Mouse (Mus musculus): ENCODE results near the gene Ntrk2. TPM values are rescaled to one million over a fixed set of nuclear protein-coding genes. Genes with fewer than 3 reads are reported as not detected.

The Ntrk2 gene
- total RNA-seq, 4 experiments from 2014 or later = 11.9 to 31.5 (median 21.0) TPM

DNA sequence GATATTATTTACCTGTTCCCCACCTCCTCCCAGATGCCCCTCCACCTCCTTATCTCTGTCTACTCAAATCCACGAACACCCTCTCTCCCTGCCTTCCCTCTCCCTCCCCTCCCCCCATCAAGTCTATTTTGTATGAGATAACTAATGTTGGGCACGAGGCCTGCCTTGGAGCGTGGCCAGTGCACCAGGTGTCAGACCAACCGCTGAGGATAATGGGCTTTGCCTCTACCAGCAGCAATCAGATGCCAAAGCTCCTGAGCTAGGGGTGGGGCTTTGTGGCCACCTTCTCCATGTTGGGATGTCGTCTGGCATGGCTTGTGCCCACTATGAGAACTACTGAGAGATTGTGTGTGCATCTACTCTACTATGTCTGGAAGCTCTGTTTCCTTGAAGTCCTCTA, 161.8 kb downstream of the Ntrk2 start:
- no peak for DNase-seq

DNA sequence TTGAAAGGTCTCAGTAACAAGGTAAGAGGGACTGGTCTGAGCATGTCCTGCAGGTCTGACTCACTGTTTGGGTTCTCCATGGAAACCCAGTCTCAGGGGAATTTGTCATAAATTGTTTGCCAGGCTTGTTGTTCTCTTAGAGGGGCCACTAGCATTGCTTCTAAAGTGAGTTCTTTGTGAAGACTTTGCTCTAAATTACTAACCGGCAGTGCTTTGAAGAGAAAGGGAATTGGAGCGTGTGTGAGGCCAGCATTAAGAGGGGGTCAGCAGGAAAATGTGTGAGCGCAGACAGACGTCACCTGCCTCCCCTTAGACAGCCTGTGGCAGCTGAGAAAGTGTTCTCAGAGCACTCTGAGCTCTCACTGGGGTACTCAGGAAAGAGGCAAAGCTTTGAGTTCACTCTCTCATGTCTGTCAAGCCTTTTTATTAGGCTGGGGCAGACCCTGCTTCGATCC, 165.1 kb downstream of the Ntrk2 start:
- no peak for DNase-seq

DNA sequence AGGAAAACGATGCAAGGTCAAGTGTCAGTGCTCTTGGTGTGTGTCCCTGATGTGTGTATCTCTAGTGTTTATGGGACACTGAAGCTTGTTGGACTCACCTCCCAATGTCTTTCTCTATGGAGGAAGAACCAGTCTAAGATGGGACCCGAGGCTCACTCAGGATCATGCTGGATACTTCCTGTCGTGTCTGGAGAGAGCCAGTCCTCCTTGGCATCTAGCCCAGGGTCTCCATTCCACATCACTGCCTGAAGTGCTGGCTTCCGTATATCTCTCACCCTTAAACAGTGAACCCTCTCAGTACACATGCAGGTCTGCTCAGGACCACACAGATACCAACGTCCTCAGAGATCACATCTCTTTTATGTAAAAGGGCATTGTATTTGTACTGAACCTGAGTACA, 166.1 kb downstream of the Ntrk2 start:
- no peak for DNase-seq

DNA sequence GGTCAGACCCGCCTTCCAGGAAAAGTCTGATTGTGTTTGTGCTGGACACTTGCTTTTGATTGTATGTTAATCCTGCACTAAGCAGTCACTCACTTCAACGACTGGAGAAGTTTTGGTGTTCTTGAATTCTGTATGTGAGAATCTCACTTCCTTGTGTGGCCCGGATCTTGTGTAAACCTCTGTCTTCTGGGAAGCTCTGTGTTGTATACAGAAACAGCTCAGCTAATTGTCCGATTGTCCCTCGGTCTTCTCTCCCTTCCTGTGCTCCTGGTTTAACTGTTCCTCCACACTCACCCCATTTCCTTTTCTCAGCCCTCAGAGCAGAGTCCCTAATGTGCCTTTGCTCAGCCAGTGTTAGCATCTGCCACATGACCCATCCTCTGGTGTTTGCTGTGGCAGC, 190.1 kb downstream of the Ntrk2 start:
- no peak for DNase-seq

DNA sequence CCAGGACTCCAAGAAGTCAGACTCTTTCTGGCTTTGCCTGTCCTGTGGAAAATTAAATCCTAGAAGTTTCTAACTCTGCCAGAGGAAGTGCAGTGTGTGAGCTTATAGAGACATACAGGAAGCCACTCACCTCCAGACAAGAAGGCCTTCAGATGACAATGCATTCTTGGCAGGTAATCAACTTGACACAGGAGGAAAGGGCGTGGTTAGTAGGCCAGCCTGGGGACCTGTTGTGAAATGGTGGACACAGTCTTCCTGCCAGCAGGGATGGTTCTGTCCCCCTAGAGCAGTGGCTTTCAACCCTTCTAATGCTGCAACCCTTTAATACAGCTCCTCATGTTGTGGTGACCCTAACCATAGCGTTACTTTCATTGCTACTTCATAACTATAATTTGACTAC, 191.4 kb downstream of the Ntrk2 start:
- DNase-seq = no peak

DNA sequence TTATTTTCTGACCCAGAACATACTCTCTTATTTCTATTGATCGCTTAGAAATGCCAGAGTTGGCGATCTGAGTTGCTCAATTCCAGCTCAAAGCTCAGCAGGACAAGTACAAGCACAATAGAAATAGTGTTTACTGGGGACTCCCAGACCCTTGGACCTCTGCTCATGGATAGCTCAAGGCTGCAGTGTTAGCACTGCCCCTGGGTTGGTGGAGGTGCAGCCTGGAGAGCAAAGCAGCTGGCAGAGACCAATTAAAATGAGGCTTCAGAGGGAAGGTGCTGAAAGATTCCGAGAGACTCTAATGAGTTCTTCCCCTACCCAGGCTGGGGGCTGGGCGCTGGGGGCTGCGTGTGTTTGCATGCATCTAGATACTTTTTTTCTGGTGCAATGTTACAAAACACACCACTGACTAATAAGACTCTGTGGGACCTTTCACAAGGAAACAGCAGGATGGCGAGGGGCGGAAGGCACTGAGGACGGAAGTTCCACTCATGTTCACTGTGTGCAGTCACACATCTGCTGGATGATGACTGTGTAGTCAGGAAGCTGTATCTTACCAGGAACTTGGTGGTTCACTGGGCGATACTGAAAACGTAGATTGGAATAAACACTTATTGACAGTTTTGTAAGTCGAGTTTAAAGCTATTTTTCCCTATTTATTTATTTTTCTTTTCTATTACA, 193.1 kb downstream of the Ntrk2 start:
- DNase-seq = no peak

DNA sequence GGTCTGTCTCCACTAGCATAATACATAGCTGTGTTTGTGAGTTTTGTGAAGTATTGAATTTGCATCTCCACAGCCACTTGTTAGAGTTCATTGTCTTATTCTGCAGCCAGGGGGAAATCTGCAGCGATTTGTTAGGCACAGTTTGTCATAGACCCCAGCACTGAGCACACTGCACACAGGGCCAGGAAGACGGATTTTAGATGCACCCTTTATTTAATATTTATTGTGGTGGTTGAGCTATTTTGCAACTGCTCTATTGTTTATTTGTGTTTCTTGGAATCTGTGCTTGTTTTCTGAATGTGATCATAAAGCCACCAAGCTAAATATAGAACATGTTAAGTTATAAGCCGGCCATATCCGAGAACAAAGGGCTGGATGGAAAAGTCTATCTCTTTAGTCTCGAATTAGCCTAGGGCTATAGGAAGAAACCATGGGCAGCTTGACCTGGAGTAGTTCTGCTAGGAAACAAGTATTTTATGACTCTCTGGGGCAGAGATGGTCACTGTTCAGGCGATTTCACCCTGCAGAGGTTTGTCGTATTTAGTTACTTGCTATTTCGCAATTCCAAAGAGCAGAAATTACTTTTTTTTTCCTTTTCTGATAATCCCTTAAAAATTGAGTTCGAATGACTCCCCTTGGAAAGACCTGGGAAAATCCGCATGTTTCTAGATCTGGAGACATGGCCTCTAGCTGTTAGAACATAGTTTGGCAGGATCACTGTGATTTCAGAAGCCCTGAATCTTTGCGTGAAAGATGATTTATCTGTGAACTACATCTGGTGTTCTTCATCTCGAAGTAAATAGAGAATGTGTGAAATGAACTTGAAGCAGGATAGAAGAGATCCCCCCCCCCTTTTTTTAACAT, 196.8 kb downstream of the Ntrk2 start:
- no peak for DNase-seq

DNA sequence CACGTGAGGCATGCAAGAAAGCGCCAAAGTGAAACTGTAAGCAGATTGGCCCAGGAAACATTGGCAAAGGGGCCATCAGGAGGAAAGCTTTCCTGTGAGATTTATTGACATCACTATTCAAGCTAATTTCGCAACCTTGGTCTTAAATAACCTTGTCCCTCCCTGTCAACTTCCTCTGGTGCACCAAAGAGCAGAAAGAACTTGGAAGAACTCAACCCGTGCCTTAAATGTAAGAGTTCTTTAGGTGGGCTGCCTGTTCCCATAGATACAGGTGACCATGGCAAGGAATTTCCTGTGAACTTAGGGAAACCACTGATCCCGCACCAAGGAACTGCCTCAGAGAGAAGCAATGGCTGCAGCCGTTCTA, 197.4 kb downstream of the Ntrk2 start:
- DNase-seq = peak; percentile 4

DNA sequence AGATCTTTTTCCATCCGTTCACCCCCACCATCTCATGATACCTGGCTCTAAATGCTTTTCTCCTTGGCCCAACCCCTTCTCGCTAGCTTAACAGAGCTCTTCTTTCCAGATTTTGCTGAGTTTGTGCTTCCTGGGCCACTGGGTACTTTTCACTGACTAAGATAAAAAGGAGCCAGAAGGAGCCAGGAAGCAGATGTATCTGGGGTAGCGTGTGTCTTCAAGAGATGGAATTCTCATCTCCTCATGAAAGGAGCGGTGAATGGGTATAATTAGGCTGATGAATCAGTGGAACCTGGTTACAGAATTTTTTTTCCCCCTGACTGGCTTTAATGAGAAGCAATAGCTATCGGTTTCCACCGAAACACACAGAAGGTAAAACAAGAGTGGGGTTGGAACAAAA, 198.2 kb downstream of the Ntrk2 start:
- no peak for DNase-seq

DNA sequence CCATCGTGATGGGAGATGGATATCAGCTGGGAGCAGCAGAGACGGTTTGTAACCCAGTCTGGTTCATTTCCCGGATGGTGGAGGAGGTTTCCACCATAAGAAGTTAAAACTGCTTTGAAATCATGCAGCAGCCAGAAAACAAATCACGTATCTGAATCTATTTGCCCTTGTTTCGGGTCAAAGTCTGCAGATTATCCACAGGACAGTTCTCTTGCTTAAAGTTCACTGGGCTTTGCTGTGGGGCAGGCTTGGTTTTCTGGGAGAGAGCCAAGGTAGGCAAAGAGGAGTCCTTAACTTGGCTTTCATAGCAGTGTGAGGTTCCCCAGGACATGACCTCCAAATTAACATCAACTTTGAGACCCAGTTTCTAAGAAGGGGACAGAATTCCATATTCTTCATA, 203.5 kb downstream of the Ntrk2 start:
- no peak for DNase-seq

DNA sequence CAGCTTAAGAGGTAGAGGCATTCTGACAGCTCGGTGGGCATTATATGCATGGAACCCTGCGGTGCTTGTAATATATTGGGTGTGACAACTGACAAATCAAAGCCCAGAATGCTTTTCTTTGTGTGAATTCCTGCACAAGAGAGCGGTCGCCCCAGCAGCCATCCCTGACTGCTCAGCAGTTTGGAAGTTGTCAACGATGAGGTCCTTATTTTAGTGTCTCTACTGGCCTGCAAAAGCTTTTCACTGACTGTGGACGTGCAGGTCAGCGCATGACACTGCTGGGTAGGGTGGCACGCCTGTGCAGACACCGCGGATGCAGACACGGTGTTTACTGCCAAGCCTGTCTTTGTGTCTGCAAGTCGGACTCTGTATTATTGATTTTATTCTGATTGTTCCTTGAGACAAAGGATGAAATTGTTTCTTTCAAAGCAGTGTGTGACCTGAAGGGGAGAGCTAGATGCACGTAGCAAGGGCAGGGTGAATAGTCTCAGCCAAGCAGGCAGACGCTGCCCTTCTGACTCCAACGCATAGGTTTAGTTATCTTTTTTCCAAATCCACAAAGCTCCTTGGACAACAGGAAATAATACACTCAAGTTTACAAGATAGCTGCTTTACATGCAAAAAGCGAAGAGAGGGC, 204.6 kb downstream of the Ntrk2 start:
- no peak for DNase-seq

DNA sequence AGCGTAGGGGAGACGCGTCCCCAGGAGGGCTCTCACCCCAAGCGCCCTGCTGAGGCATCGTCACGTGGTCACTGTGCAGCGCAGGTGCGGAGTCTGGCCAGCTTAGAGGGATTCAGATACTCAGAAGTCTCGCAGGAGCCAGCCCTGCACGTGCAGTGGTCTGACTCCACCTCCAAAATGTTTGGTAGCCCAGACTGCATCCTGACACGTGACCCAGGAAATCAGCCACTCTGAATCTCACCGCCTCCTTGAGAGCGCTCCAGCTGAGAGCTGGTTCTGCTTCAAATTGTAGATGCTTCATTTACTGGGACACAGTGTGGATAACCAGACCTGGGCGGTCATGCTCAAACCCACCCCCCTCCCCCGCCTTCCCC, 205.1 kb downstream of the Ntrk2 start:
- peak; percentile 19 for DNase-seq

DNA sequence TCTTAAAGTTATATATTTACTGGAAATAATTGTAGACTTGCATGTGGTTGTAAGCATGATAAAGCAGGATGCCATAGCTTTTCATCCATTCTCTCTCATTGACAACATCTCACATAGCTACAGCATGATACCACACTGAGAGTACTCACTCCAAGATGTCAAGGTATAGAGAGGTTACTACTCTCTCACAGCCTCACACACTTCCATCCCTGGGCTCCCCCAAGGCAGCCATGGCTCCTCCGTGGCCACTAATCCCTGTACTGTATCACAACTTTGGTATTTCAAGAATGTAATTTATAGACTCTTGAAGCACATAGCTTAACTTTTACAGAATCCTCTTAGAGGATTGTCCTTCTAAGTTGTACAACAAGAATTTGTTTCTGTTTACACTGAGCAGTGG, 209.0 kb downstream of the Ntrk2 start:
- no peak for DNase-seq

DNA sequence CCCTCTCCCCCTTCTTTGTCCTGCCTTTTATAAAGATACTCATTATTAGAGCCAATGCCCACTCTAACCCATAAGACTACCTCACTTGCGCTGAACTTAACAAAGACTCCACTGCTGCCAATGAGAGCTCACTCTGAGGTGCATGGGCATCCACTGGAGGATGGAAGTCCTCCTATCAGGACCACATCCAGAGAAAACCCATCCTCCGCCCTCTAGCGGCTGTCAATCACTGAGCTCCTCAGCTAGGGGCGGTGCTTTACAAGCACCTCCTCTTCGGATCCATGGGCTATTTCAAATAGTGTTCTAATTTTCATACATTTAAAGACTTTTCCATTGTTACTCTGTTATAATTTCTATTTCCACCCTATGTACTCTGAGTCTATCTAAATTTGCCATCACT, 210.8 kb downstream of the Ntrk2 start:
- DNase-seq = no peak

DNA sequence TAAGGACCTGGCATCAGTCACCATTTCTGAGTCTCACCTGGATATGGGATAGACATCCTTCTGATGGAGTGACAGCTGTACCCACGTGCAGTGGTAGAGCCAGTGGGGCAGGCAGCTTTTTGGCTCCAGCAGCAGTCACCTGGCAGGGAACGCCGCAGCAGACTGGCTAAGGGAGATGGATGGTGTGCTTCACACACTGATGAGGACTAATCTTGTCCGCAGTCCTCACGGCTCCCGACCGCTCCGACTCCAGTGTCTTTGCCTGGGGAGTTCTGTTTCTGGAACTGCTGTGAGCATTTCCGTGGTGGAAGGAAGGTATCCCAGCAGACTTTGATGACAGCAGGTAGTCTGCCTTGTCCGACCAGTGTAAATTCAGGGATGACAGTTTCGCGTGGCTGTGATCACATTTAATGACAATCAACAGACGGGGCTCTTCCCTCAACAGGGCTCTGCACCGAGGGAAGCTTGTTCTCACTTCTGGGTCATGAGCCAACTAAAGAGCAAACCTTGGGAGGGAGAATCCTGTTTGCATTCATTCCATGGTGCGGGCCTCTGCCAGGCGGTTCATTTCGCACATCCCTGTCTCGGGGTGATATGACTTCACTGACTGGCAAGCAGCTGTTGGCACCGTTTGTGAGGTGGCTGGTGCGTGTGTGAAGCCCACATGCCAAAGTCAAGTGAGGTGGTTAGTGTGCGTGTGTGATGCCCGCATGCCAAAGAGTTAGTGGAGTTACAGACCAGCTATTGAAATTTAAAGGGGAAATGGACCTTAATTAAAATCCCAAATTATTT, 216.1 kb downstream of the Ntrk2 start:
- no peak for DNase-seq

DNA sequence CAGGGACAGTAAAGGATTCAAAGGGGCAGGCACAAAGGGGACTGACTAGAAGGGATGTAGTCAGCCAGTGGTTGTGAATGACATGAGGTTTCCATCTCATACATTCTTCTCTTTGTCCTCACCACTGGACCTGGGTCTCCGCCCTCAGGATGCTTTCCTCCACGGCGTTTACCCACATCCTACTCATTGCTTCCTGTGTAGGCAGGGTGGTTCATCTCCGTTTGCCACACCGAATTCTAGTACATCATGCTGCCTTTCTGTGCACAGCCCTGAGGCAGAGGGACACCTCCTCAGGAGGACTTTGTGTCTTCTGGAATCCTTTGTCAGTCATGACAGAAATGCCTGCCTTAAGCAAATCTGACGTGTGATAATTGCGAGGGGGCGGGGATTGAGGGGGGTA, 219.3 kb downstream of the Ntrk2 start:
- DNase-seq = no peak

DNA sequence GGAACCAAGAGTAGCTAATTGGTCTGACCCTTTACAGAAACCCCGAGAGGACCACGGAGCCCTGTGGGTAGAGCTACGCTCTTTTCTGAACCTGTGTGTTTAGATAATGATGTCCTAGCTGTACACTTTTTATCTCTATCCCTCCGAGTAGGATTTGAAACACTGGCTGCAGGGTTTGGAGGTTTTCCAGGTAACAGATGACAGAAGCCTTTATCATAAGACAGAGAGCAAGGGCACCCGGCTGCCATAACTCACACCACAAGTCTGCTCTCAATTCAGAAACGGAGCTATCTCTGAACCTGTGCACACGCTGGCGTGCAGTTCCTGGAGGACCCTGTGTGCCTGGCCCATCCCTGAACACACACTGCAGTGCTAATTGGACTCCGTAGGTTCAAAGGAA, 221.1 kb downstream of the Ntrk2 start:
- DNase-seq = no peak

DNA sequence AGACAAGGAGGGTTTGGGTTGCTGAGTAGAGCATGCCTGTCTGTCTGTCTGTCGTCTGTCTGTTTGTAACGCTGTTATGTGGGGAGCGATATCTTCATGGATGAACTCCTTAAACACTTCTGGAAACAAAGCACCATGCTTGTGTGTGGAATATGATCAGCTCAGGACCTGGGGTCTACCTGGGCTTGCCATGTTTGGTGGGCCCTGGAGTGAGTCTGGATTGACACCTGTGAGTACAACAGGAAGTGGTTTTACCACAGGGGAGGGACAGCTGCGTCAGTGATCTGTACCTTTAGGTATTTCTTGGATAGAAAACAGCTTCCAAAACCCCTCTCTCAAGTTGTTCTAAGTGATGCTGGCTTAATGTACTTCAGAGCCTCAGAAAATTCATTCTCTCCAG, 222.2 kb downstream of the Ntrk2 start:
- DNase-seq = no peak

DNA sequence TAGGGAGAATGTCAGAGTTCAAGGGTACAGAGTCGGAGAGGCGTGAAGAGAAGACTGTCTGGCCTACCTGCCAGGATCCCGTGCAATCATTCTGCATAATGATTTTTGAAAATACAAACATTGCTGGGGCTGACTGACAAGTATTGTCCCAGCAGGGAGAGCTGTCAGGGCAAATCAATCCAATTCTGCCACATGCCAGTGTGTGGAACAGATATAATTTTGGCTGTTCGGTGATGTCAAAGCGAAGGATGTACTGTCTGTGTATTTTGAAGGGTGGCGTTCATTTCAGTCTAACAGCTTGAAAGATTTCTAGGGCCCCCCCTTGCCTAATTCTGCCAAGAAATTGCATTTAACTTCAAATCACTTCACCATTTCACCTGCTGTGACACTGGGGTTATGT, 224.2 kb downstream of the Ntrk2 start:
- DNase-seq = no peak

DNA sequence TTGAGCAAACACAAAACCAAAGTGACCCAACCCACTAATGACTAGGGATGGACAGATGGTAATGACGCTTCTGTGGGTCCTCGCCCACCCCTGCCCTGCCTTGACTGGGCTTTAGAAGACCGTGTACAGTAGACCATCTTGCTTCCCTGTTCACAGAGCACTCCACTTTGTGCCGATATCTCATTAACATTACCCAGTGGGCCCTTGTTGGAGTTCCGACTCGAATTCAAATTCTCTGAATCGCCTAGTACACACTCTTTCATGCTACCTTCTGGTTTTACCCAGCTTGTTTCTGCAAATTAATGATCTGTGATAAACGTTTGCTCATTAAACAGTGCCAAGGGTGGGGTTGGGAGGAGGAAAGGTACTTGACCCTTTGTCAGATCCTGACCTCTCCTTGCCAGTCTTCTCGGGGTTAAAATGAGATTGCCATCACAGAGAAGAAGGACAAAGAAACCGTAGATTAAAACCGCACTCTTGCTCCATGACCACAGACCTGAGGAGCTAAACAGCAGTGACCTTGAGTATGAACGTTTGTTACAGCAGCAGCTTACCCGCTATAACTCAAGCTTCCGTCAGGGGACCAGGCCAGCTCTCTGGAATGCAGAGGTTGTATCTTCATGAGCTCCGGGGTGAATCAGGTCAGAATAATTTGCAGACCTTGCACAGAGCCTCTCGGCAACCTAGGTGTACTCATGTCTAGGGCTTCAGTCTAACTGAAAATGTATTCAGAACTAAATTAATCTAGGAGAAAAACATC, 234.0 kb downstream of the Ntrk2 start:
- DNase-seq = no peak

DNA sequence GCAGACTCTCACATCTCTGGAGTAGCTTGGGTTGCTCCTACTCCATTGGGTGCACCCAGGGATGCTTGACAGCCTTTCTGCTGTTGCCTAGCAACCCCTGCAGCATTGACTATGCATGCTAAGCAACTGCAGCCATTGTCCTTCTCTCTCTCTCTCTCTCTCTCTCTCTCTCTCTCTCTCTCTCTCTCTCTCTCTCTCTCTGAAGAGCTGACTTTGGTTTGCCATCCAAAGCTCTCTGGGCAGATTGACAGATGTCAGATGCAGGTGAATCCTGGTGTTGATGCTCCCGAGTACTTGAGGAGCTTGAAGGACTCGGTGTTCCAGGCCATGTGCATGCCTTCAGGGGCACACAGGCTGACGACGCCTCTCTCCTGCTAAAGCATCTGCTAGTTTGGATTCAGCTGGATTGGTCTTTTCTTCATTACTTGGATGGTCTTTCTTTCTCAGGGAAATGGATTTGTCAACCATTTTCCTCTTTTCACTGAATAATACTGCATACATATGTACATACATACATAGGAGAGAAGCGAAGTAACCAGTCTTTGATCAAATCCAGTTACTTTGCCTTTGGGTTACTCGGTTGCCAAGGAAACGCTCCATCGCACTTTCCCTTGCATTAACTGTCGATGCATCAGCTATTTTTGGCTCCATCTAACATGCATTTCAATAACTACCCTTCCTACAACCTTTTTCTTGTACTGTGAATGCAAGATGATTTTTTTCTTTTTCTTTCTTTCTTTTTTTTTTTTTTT, 234.8 kb downstream of the Ntrk2 start:
- no peak for DNase-seq
